Mouse (Mus musculus): Measurements from ENCODE around the gene Gstp2. TPM values are rescaled to one million over a fixed set of nuclear protein-coding genes. Genes with fewer than 3 reads are reported as not detected.
"Not testable (repeated sequence)": the region's sequence is repeated elsewhere in the genome, so short reads cannot be mapped to it uniquely, and the experiment has no call there.

Gstp2 gene
- total RNA-seq, 2 experiments from 2014 or later, result not detected

- ATAC-seq (replicated peaks; ENCODE audit: low FRiP score, low TSS enrichment, poor library complexity, severe bottlenecking), result no peak
Measured at GRCm38 (mm10) chr19:4072706-4073424, 27.0 kb upstream of the Gstp2 start.

GRCm38 (mm10) chr19:4071406-4071805 lies 25.6 kb upstream of the Gstp2 start:
- ATAC-seq (replicated peaks; ENCODE audit: low FRiP score, low TSS enrichment, poor library complexity, severe bottlenecking), result no peak

GRCm38 (mm10) chr19:4070756-4071155 lies 24.9 kb upstream of the Gstp2 start:
- no peak for ATAC-seq (replicated peaks; ENCODE audit: low FRiP score, low TSS enrichment, poor library complexity, severe bottlenecking)

GRCm38 (mm10) chr19:4070311-4070710 lies 24.5 kb upstream of the Gstp2 start:
- ATAC-seq (replicated peaks; ENCODE audit: low FRiP score, low TSS enrichment, poor library complexity, severe bottlenecking), result no peak

- ATAC-seq (replicated peaks; ENCODE audit: low FRiP score, low TSS enrichment, poor library complexity, severe bottlenecking), result no peak
Measured at GRCm38 (mm10) chr19:4068717-4069410, 23.0 kb upstream of the Gstp2 start.

- ATAC-seq (replicated peaks; ENCODE audit: low FRiP score, low TSS enrichment, poor library complexity, severe bottlenecking), result not testable (repeated sequence)
Measured at GRCm38 (mm10) chr19:4068242-4068641, 22.4 kb upstream of the Gstp2 start.

- ATAC-seq (replicated peaks; ENCODE audit: low FRiP score, low TSS enrichment, poor library complexity, severe bottlenecking), result no peak
Measured at GRCm38 (mm10) chr19:4066877-4067276, 21.1 kb upstream of the Gstp2 start.

GRCm38 (mm10) chr19:4066280-4066679 lies 20.5 kb upstream of the Gstp2 start:
- ATAC-seq (replicated peaks; ENCODE audit: low FRiP score, low TSS enrichment, poor library complexity, severe bottlenecking), result no peak

GRCm38 (mm10) chr19:4064501-4064900 lies 18.7 kb upstream of the Gstp2 start:
- not testable (repeated sequence) for ATAC-seq (replicated peaks; ENCODE audit: low FRiP score, low TSS enrichment, poor library complexity, severe bottlenecking)

- not testable (repeated sequence) for ATAC-seq (replicated peaks; ENCODE audit: low FRiP score, low TSS enrichment, poor library complexity, severe bottlenecking)
Measured at GRCm38 (mm10) chr19:4063357-4063756, 17.5 kb upstream of the Gstp2 start.

GRCm38 (mm10) chr19:4060899-4061465 lies 15.2 kb upstream of the Gstp2 start:
- no peak for ATAC-seq (replicated peaks; ENCODE audit: low FRiP score, low TSS enrichment, poor library complexity, severe bottlenecking)

- not testable (repeated sequence) for ATAC-seq (replicated peaks; ENCODE audit: low FRiP score, low TSS enrichment, poor library complexity, severe bottlenecking)
Measured at GRCm38 (mm10) chr19:4060044-4060898, 14.4 kb upstream of the Gstp2 start.

- ATAC-seq (replicated peaks; ENCODE audit: low FRiP score, low TSS enrichment, poor library complexity, severe bottlenecking), result peak; percentile 92
Measured at GRCm38 (mm10) chr19:4059069-4059740, 13.4 kb upstream of the Gstp2 start, which contains the start of gene Gstp3. Gene Gstp3 (minus strand): TSS chr19:4059569.

- ATAC-seq (replicated peaks; ENCODE audit: low FRiP score, low TSS enrichment, poor library complexity, severe bottlenecking), result 0 out of 2 replicates have a peak, but pooled peaks have one; percentile 17
Measured at GRCm38 (mm10) chr19:4058581-4058980, 12.8 kb upstream of the Gstp2 start.

- ATAC-seq (replicated peaks; ENCODE audit: low FRiP score, low TSS enrichment, poor library complexity, severe bottlenecking), result no peak
Measured at GRCm38 (mm10) chr19:4057962-4058361, 12.1 kb upstream of the Gstp2 start.

- ATAC-seq (replicated peaks; ENCODE audit: low FRiP score, low TSS enrichment, poor library complexity, severe bottlenecking), result no peak
Measured at GRCm38 (mm10) chr19:4057389-4057788, 11.6 kb upstream of the Gstp2 start.

- ATAC-seq (replicated peaks; ENCODE audit: low FRiP score, low TSS enrichment, poor library complexity, severe bottlenecking), result no peak
Measured at GRCm38 (mm10) chr19:4056727-4057126, 10.9 kb upstream of the Gstp2 start.

- no peak for ATAC-seq (replicated peaks; ENCODE audit: low FRiP score, low TSS enrichment, poor library complexity, severe bottlenecking)
Measured at GRCm38 (mm10) chr19:4055947-4056693, 10.3 kb upstream of the Gstp2 start.

All from megakaryocyte-erythroid progenitor cell, adult 5-6 weeks (primary cell).